ENCODE assay signal across 17 mouse cellular contexts in genomic region chr15:6267147-6267758, GRCm38 (mm10). TPM values are rescaled to one million over a fixed set of nuclear protein-coding genes. Genes with fewer than 3 reads are reported as not detected.
"Had no signal": no experiment of that assay in that cellular context is flagged by ENCODE, and none has a peak within 500 bp of the region (broad histone marks: within the 10 kb centered on the region; RNA-seq: fewer than 3 reads in every experiment).

No protein-coding gene starts in this region.

- H3K4me1 ChIP-seq: liver, embryonic 13.5 days; midbrain, embryonic 12.5 days; neural tube, embryonic 13.5 days; stomach, embryonic 15.5 days had no signal

- H3K27ac ChIP-seq: kidney, postnatal 0 days; layer of hippocampus, adult 2 months; liver, embryonic 13.5 days; midbrain, embryonic 12.5 days; neural tube, embryonic 13.5 days; stomach, embryonic 15.5 days had no signal

- H3K36me3 ChIP-seq: liver, embryonic 13.5 days; midbrain, embryonic 12.5 days; neural tube, embryonic 13.5 days; stomach, embryonic 15.5 days had no signal

- H3K9me3 ChIP-seq: liver, embryonic 13.5 days; midbrain, embryonic 12.5 days; neural tube, embryonic 13.5 days; stomach, embryonic 15.5 days had no signal

- H3K27me3 ChIP-seq: liver, embryonic 13.5 days; midbrain, embryonic 12.5 days; neural tube, embryonic 13.5 days; stomach, embryonic 15.5 days had no signal

- ATAC-seq: liver, postnatal 0 days; midbrain, embryonic 16.5 days had no signal

- H3K4me3 ChIP-seq: layer of hippocampus, adult 2 months; liver, embryonic 13.5 days; midbrain, embryonic 12.5 days; neural tube, embryonic 13.5 days; stomach, embryonic 15.5 days had no signal

- H3K9ac ChIP-seq: liver, embryonic 13.5 days; liver, postnatal 0 days; midbrain, embryonic 12.5 days; neural tube, embryonic 13.5 days; stomach, embryonic 15.5 days had no signal

- H3K4me2 ChIP-seq: liver, embryonic 13.5 days; midbrain, embryonic 12.5 days; neural tube, embryonic 13.5 days; stomach, embryonic 15.5 days had no signal

- DNase-seq: kidney, adult 11 months; kidney, adult 9 months; kidney, postnatal 4 days; liver; liver, embryonic 13.5 days; liver, postnatal 0 days; retina, postnatal 1 day; right cerebral cortex, postnatal 4 days; spleen, adult 18-20 months; thymus, postnatal 4 days had no signal

RNA-seq across cellular contexts. Expression of gene Dab2, which starts 32.3 kb away (rescaled TPM):
- total RNA-seq: megakaryocyte-erythroid progenitor cell, adult 5-6 weeks had no signal
